ENCODE assay signal across 8 mouse cellular contexts in genomic region chr9:58009015-58009362, GRCm38 (mm10). TPM values are rescaled to one million over a fixed set of nuclear protein-coding genes. Genes with fewer than 3 reads are reported as not detected.
DNase-seq lines count a peak whose midpoint lies in the region; TF ChIP-seq lines count a peak whose summit lies in the region.

No protein-coding gene starts in this region.

- H3ac ChIP-seq in myocyte (ENCODE audit: control insufficient read depth, insufficient read length), result no peak overlapping the region

- no peaks in the 10 kb centered on the region for H3K36me3 ChIP-seq in myocyte (ENCODE audit: control insufficient read depth, insufficient read depth)

- TF ChIP-seq CTCF in left cerebral cortex, adult 2 months (IDR thresholded peaks at IDR 0.05), result no peak
- no peak for TF ChIP-seq CTCF in layer of hippocampus, adult 2 months (conservative IDR thresholded peaks at IDR 0.05)

- intact Hi-C loops in left cerebral cortex, postnatal 4 days (cut with DNase I), result no loop called here
- intact Hi-C loops in left cerebral cortex, adult 2 months (cut with DNase I), result no loop called here

- H3K4me3 ChIP-seq in left cerebral cortex, adult 2 months, result no peak overlapping the region
- no peak overlapping the region for H3K4me3 ChIP-seq in layer of hippocampus, adult 2 months
- no peak overlapping the region for H3K4me3 ChIP-seq in myocyte

- peak; percentile 92 for DNase-seq in left cerebral cortex, postnatal 4 days
- DNase-seq in left cerebral cortex, adult 2 months (ENCODE audit: extremely low spot score in 1 of 2, low spot score in 2 of 2), result no peak
- DNase-seq in embryo, embryonic 10 days (ENCODE audit: low spot score), result peak; percentile 87
- peak; percentile 69 for DNase-seq in heart, adult 8-10 months (ENCODE audit: low spot score)
- DNase-seq in layer of hippocampus, adult 2 months (ENCODE audit: low spot score in 2 of 2), result peak; percentile 60 to 65
- DNase-seq in left cerebral cortex, adult 11 months (ENCODE audit: low spot score), result no peak
- no peak for DNase-seq in c-Kit-positive CD71-positive TER-119-positive erythroid progenitor cells, embryonic 14.5 days (ENCODE audit: low spot score)

- no peak for TF ChIP-seq POLR2A in myocyte (IDR thresholded peaks at IDR 0.05; ENCODE audit: insufficient read length, low read depth)

- H3K27ac ChIP-seq in left cerebral cortex, adult 2 months, result no peak overlapping the region
- H3K27ac ChIP-seq in layer of hippocampus, adult 2 months, result peak overlapping the region; percentile 76

- peak overlapping the region; percentile 56 for H3K4me2 ChIP-seq in myocyte (ENCODE audit: low read depth)

- no peaks in the 10 kb centered on the region for H3K27me3 ChIP-seq in myocyte (ENCODE audit: control insufficient read depth, insufficient read depth, insufficient read length)

- H3K79me2 ChIP-seq in myocyte (ENCODE audit: control insufficient read depth, insufficient read depth), result no peaks in the 10 kb centered on the region

TF ChIP-seq in myocyte, 11 proteins besides CTCF, POLR2A, EP300 and RAD21:
- TF ChIP-seq CEBPB (IDR thresholded peaks at IDR 0.05; ENCODE audit: insufficient read depth, poor library complexity, severe bottlenecking) (peak; percentile 70; the same call in 1 of the 2 replicates), MYOG (IDR thresholded peaks at IDR 0.05; ENCODE audit: control insufficient read depth in 1 of 3, insufficient read depth in 1 of 3, insufficient read length in 2 of 3, low read depth in 2 of 3) (peak; percentile 66 to 95 (median 89)), TCF12 (IDR thresholded peaks at IDR 0.05; ENCODE audit: insufficient read depth, poor library complexity, severe bottlenecking) (peak; percentile 89), MAX (IDR thresholded peaks at IDR 0.05; ENCODE audit: low read depth) (no peak), POLR2AphosphoS2 (IDR thresholded peaks at IDR 0.05; ENCODE audit: insufficient read length, low read depth) (no peak), SRF (IDR thresholded peaks at IDR 0.05; ENCODE audit: control insufficient read depth, insufficient read length, low read depth) (no peak), E2F4 (IDR thresholded peaks at IDR 0.05; ENCODE audit: insufficient read depth) (no peak), REST (IDR thresholded peaks at IDR 0.05; ENCODE audit: insufficient read depth, insufficient read length) (no peak), USF1 (IDR thresholded peaks at IDR 0.05; ENCODE audit: low read depth) (peak; percentile 96), MYOD1 (IDR thresholded peaks at IDR 0.05; ENCODE audit: control insufficient read depth in 1 of 3, insufficient read length in 2 of 3, low read depth in 2 of 3) (peak; percentile 97 to 98 (median 98)), TCF3 (IDR thresholded peaks at IDR 0.05; ENCODE audit: insufficient read length, low read depth) (peak; percentile 83)

RNA-seq across cellular contexts. Expression of gene Cyp11a1, which starts 2.8 kb away (rescaled TPM):
- total RNA-seq in left cerebral cortex, postnatal 4 days (2021), result 1 to 10 TPM; 1.7 to 2.0 TPM
- total RNA-seq in left cerebral cortex, adult 2 months (2021), result 1 to 10 TPM; 3.8 to 4.7 TPM
- total RNA-seq in heart, adult 8-10 months (2022), result under 1 TPM in 1 of 4 experiments, not detected in 3; 0.27 TPM
- 1 to 10 TPM in 1 of 2 experiments, under 1 TPM in 1; 0.79 to 1.7 TPM for total RNA-seq in layer of hippocampus, adult 2 months (2021)
- polyA plus RNA-seq in myocyte (2012; fragmentation: generic; extraction: Trizol), result 0.11 TPM

RNA-seq across cellular contexts. Expression of gene Stra6, which starts 54.6 kb away (rescaled TPM):
- 10 to 100 TPM; 10.1 to 12.5 TPM for total RNA-seq in left cerebral cortex, postnatal 4 days (2021)
- 1 to 10 TPM; 8.0 to 8.5 TPM for total RNA-seq in left cerebral cortex, adult 2 months (2021)
- total RNA-seq in heart, adult 8-10 months (2022), result 1 to 10 TPM in 1 of 4 experiments, under 1 TPM in 3; 0.50 to 1.5 (median 0.67) TPM
- total RNA-seq in layer of hippocampus, adult 2 months (2021), result 10 to 100 TPM; 17.1 to 17.7 TPM
- 0.64 TPM for polyA plus RNA-seq in myocyte (2012; fragmentation: generic; extraction: Trizol)

Comparison
In these comparisons a context has a peak if more than half of its experiments do, and no peak if none do; other contexts are left out.
1. DNase-seq: peak in left cerebral cortex, postnatal 4 days (single experiment), embryo, embryonic 10 days (single experiment), heart, adult 8-10 months (single experiment) and layer of hippocampus, adult 2 months (2 of 2); none in left cerebral cortex, adult 2 months (0 of 2), left cerebral cortex, adult 11 months (single experiment) and c-Kit-positive CD71-positive TER-119-positive erythroid progenitor cells, embryonic 14.5 days (single experiment).